Mouse (Mus musculus): Measurements from ENCODE around the gene Sapcd1. TPM values are rescaled to one million over a fixed set of nuclear protein-coding genes. Genes with fewer than 3 reads are reported as not detected.
"Not testable (repeated sequence)": the region's sequence is repeated elsewhere in the genome, so short reads cannot be mapped to it uniquely, and the experiment has no call there.

Sapcd1 gene
- polyA plus RNA-seq, 1 experiment from 2014 or later = 21.3 TPM

GRCm38 (mm10) chr17:35013221-35013620 lies 14.6 kb downstream of the Sapcd1 start:
- Histone ChIP-seq H3K27me3 (ENCODE audit: control insufficient read depth, insufficient read depth, low read length) (no peaks in the 10 kb centered on the region), H3K9me3 (ENCODE audit: control insufficient read depth, low read depth, low read length) (no peaks in the 10 kb centered on the region), H3K9ac (replicated peaks; ENCODE audit: low read depth, low read length) (no peak overlapping the region), H3K36me3 (ENCODE audit: control insufficient read depth, insufficient read depth, low read length) (peaks cover 67% of the 10 kb centered on the region), H3K4me3 (ENCODE audit: low read depth, low read length) (no peak overlapping the region), H3K27ac (ENCODE audit: low read length) (no peak overlapping the region), H3K4me1 (ENCODE audit: control insufficient read depth, insufficient read depth, low read length) (no peaks in the 10 kb centered on the region), H3K4me2 (replicated peaks; ENCODE audit: low read depth, low read length) (no peak overlapping the region)
- 82% methylated on average over 6 of the region's 6 CpGs for WGBS
- no peak for ATAC-seq (ENCODE audit: insufficient number of reproducible peaks, insufficient read depth, low FRiP score, low read depth)

DNA sequence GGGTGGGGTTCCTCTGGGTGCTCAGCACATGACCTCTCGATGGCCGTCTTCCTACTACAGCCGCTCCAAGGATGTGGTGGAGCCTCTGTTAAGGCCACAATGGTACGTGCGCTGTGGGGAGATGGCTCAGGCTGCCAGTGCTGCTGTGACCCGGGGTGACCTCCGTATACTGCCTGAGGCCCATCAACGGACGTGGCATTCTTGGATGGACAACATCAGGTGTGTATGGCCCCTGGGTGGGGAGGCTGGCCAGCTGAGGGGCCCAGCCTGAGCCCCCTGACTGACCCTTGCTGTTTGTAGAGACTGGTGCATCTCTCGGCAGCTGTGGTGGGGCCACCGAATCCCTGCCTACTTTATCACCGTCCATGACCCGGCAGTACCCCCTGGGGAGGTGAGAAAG lies 15.4 kb downstream of the Sapcd1 start:
- Histone ChIP-seq H3K4me2 (replicated peaks; ENCODE audit: low read depth, low read length) (no peak overlapping the region), H3K9ac (replicated peaks; ENCODE audit: low read depth, low read length) (no peak overlapping the region), H3K4me1 (ENCODE audit: control insufficient read depth, insufficient read depth, low read length) (no peaks in the 10 kb centered on the region), H3K36me3 (ENCODE audit: control insufficient read depth, insufficient read depth, low read length) (peaks cover 74% of the 10 kb centered on the region), H3K4me3 (ENCODE audit: low read depth, low read length) (no peak overlapping the region), H3K9me3 (ENCODE audit: control insufficient read depth, low read depth, low read length) (no peaks in the 10 kb centered on the region), H3K27ac (ENCODE audit: low read length) (no peak overlapping the region), H3K27me3 (ENCODE audit: control insufficient read depth, insufficient read depth, low read length) (no peaks in the 10 kb centered on the region)
- ATAC-seq (ENCODE audit: insufficient number of reproducible peaks, insufficient read depth, low FRiP score, low read depth) = no peak
- 78% methylated on average over 13 of the region's 13 CpGs for WGBS

DNA sequence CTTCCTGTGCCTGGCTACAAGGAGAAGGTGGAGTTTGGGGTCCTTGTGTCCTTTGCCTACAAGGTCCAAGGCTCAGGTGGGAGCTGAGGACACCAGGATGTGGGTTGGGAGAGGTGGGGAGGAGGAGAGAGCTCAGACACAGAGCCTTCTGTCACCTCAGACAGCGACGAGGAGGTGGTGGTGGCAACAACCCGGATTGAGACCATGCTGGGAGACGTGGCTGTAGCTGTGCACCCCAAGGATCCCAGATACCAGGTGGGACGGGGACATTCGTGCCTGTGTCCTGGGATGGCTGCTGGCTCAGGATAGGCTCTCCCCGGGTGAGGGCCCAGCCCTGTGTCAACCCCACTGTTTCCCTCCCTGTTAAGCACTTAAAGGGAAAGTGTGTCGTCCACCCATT lies 16.4 kb downstream of the Sapcd1 start:
- no peaks in the 10 kb centered on the region for H3K9me3 ChIP-seq (ENCODE audit: control insufficient read depth, low read depth, low read length)
- H3K9ac ChIP-seq (replicated peaks; ENCODE audit: low read depth, low read length) = no peak overlapping the region
- no peaks in the 10 kb centered on the region for H3K27me3 ChIP-seq (ENCODE audit: control insufficient read depth, insufficient read depth, low read length)
- H3K27ac ChIP-seq (ENCODE audit: low read length) = no peak overlapping the region
- WGBS = 91% methylated on average over 8 of the region's 8 CpGs
- peaks cover 82% of the 10 kb centered on the region for H3K36me3 ChIP-seq (ENCODE audit: control insufficient read depth, insufficient read depth, low read length)
- ATAC-seq (ENCODE audit: insufficient number of reproducible peaks, insufficient read depth, low FRiP score, low read depth) = no peak
- no peaks in the 10 kb centered on the region for H3K4me1 ChIP-seq (ENCODE audit: control insufficient read depth, insufficient read depth, low read length)
- H3K4me3 ChIP-seq (ENCODE audit: low read depth, low read length) = no peak overlapping the region
- H3K4me2 ChIP-seq (replicated peaks; ENCODE audit: low read depth, low read length) = no peak overlapping the region

DNA sequence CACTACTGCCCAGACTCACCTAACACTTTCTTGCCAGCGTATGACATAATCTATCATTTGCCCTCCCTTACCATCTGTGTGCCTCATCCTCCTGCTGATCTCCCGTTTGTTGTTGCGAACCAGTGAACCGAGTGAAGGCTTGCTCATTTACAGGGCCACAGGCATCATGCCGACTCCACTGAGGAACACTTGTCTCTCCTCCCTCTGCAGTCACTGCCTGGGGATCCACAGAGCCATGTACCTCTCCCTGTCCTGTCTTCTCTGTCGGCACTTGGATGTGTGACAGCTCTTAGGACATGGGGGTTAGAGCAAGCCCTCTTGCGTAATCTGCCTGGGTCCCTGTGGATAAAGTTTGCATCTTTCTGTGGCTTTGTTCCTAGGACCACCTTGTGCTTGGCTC lies 18.2 kb downstream of the Sapcd1 start:
- WGBS = 89% methylated on average over 7 of the region's 7 CpGs
- Histone ChIP-seq H3K4me3 (ENCODE audit: low read depth, low read length) (no peak overlapping the region), H3K9ac (replicated peaks; ENCODE audit: low read depth, low read length) (no peak overlapping the region), H3K4me1 (ENCODE audit: control insufficient read depth, insufficient read depth, low read length) (no peaks in the 10 kb centered on the region), H3K4me2 (replicated peaks; ENCODE audit: low read depth, low read length) (no peak overlapping the region), H3K27ac (ENCODE audit: low read length) (no peak overlapping the region), H3K27me3 (ENCODE audit: control insufficient read depth, insufficient read depth, low read length) (no peaks in the 10 kb centered on the region), H3K9me3 (ENCODE audit: control insufficient read depth, low read depth, low read length) (no peaks in the 10 kb centered on the region), H3K36me3 (ENCODE audit: control insufficient read depth, insufficient read depth, low read length) (peaks cover 79% of the 10 kb centered on the region)
- no peak for ATAC-seq (ENCODE audit: insufficient number of reproducible peaks, insufficient read depth, low FRiP score, low read depth)

DNA sequence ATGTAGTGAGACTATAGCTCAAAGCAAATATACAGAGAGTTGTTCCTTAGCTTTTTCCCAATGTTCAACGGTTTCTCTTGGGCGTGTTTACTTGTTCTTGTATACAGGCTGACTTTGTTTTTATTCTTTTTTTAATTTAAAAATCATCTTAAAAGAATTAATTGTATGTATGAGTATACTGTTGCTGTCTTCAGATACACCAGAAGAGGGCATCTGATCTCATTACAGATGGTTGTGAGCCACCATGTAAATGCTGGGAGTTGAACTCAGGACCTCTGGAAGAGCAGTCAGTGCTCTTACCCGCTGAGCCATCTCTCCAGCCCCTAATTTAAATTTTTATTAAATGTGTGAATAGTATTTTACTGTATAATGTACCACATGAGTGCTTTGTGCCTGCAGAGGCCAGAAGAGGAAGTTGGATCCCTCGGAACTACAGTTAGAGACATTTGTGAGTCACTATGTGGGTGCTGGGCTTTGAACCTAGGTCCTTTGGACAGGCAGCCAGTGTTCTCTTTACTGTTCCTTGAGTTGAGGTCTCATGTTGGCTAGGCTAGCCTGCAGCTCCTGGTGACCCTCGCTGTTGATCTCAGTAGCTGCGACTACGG lies 20.3 kb downstream of the Sapcd1 start:
- H3K4me2 ChIP-seq (replicated peaks; ENCODE audit: low read depth, low read length) = no peak overlapping the region
- H3K9me3 ChIP-seq (ENCODE audit: control insufficient read depth, low read depth, low read length) = no peaks in the 10 kb centered on the region
- H3K4me3 ChIP-seq (ENCODE audit: low read depth, low read length) = no peak overlapping the region
- H3K27me3 ChIP-seq (ENCODE audit: control insufficient read depth, insufficient read depth, low read length) = no peaks in the 10 kb centered on the region
- no peak overlapping the region for H3K27ac ChIP-seq (ENCODE audit: low read length)
- peaks cover 64% of the 10 kb centered on the region for H3K36me3 ChIP-seq (ENCODE audit: control insufficient read depth, insufficient read depth, low read length)
- WGBS = 94% methylated on average over 7 of the region's 7 CpGs
- H3K9ac ChIP-seq (replicated peaks; ENCODE audit: low read depth, low read length) = no peak overlapping the region
- ATAC-seq (ENCODE audit: insufficient number of reproducible peaks, insufficient read depth, low FRiP score, low read depth) = no peak
- H3K4me1 ChIP-seq (ENCODE audit: control insufficient read depth, insufficient read depth, low read length) = peaks cover 11% of the 10 kb centered on the region

DNA sequence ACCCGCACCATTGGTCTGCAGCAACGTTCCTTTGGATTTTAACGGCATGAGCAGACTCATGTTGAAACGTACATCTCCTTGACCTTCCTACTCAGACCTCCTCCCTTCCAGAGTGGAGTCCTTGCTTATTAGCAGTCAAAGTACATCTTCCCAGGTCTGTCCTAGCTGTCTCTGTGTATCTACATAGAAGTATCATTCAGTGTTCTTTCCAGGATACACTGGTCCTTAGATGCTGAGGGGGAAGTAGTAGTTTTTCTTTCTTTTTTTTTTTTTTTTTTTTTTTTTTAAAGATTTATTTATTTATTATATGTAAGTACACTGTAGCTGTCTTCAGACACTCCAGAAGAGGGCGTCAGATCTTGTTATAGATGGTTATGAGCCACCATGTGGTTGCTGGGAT lies 21.9 kb downstream of the Sapcd1 start:
- H3K36me3 ChIP-seq (ENCODE audit: control insufficient read depth, insufficient read depth, low read length) = peaks cover 48% of the 10 kb centered on the region
- H3K27ac ChIP-seq (ENCODE audit: low read length); H3K9me3 ChIP-seq (ENCODE audit: control insufficient read depth, low read depth, low read length); H3K4me3 ChIP-seq (ENCODE audit: low read depth, low read length); H3K27me3 ChIP-seq (ENCODE audit: control insufficient read depth, insufficient read depth, low read length); H3K9ac ChIP-seq (replicated peaks; ENCODE audit: low read depth, low read length); ATAC-seq (ENCODE audit: insufficient number of reproducible peaks, insufficient read depth, low FRiP score, low read depth); H3K4me2 ChIP-seq (replicated peaks; ENCODE audit: low read depth, low read length): not testable (repeated sequence)
- peaks cover 15% of the 10 kb centered on the region for H3K4me1 ChIP-seq (ENCODE audit: control insufficient read depth, insufficient read depth, low read length)
- 95% methylated on average over 4 of the region's 5 CpGs for WGBS

- H3K4me3 ChIP-seq (ENCODE audit: low read depth, low read length) = no peak overlapping the region
- no peak overlapping the region for H3K9ac ChIP-seq (replicated peaks; ENCODE audit: low read depth, low read length)
- WGBS = 94% methylated on average over 10 of the region's 10 CpGs
- H3K36me3 ChIP-seq (ENCODE audit: control insufficient read depth, insufficient read depth, low read length) = peaks cover 41% of the 10 kb centered on the region
- peaks cover 15% of the 10 kb centered on the region for H3K4me1 ChIP-seq (ENCODE audit: control insufficient read depth, insufficient read depth, low read length)
- no peaks in the 10 kb centered on the region for H3K27me3 ChIP-seq (ENCODE audit: control insufficient read depth, insufficient read depth, low read length)
- H3K27ac ChIP-seq (ENCODE audit: low read length) = no peak overlapping the region
- no peak overlapping the region for H3K4me2 ChIP-seq (replicated peaks; ENCODE audit: low read depth, low read length)
- H3K9me3 ChIP-seq (ENCODE audit: control insufficient read depth, low read depth, low read length) = no peaks in the 10 kb centered on the region
- ATAC-seq (ENCODE audit: insufficient number of reproducible peaks, insufficient read depth, low FRiP score, low read depth) = no peak
Observed at GRCm38 (mm10) chr17:35005158-35005557, 22.7 kb downstream of the Sapcd1 start.

DNA sequence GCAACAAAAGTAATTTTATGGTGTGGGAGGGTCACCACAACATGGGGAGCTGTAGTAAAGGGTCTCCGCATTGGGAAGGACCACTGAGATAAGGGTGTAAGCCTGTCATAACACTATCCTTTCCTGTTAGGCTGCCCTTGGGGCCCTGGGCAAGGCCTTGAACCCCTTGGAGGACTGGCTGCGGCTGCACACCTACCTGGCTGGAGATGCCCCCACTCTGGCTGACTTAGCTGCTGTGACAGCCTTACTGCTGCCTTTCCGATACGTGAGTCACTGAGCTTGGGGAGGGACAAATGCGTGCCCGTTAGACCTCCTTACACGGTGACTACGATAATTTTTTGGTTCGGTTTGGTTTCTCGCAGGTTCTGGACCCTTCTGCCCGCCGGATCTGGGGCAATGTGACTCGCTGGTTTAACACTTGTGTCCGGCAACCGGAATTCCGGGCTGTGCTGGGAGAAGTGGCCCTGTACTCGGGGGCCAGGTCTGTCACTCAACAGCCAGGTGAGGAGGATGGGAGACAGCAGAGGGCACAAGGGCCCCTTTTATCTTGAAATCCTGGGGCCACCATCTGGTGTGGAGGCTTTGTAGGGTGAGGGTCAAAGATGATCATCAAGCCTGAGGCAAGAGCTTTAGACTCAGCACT lies 23.6 kb downstream of the Sapcd1 start:
- Histone ChIP-seq H3K9me3 (ENCODE audit: control insufficient read depth, low read depth, low read length) (no peaks in the 10 kb centered on the region), H3K27ac (ENCODE audit: low read length) (no peak overlapping the region), H3K9ac (replicated peaks; ENCODE audit: low read depth, low read length) (no peak overlapping the region), H3K27me3 (ENCODE audit: control insufficient read depth, insufficient read depth, low read length) (no peaks in the 10 kb centered on the region), H3K4me3 (ENCODE audit: low read depth, low read length) (no peak overlapping the region), H3K4me2 (replicated peaks; ENCODE audit: low read depth, low read length) (no peak overlapping the region), H3K4me1 (ENCODE audit: control insufficient read depth, insufficient read depth, low read length) (peaks cover 18% of the 10 kb centered on the region), H3K36me3 (ENCODE audit: control insufficient read depth, insufficient read depth, low read length) (peaks cover 41% of the 10 kb centered on the region)
- WGBS = 92% methylated on average over 17 of the region's 17 CpGs
- ATAC-seq (ENCODE audit: insufficient number of reproducible peaks, insufficient read depth, low FRiP score, low read depth) = no peak
